Mouse (Mus musculus): ENCODE measurements around the gene Impg1. TPM values are rescaled to one million over a fixed set of nuclear protein-coding genes. Genes with fewer than 3 reads are reported as not detected.
"Not testable (repeated sequence)": the region's sequence is repeated elsewhere in the genome, so short reads cannot be mapped to it uniquely, and the experiment has no call there.

Impg1 gene
- polyA plus RNA-seq, 1 experiment from 2014 or later, result 0.05 TPM

GRCm38 (mm10) chr9:80342520-80342919, 122.8 kb downstream of the Impg1 start:
- Histone ChIP-seq H3K4me1 (replicated peaks) (no peaks in the 10 kb centered on the region), H3K9ac (no peak overlapping the region), H3K9me3 (replicated peaks) (no peaks in the 10 kb centered on the region), H3K36me3 (no peaks in the 10 kb centered on the region), H3K4me2 (no peak overlapping the region), H3K27ac (ENCODE audit: poor library complexity, severe bottlenecking) (no peak overlapping the region), H3K4me3 (no peak overlapping the region), H3K27me3 (replicated peaks) (no peaks in the 10 kb centered on the region)
- ATAC-seq (ENCODE audit: insufficient number of reproducible peaks, low FRiP score), result no peak
- 81% methylated on average over 6 of the region's 6 CpGs for WGBS

GRCm38 (mm10) chr9:80341756-80342155, 123.5 kb downstream of the Impg1 start:
- Histone ChIP-seq H3K27ac (ENCODE audit: poor library complexity, severe bottlenecking) (no peak overlapping the region), H3K4me2 (no peak overlapping the region), H3K36me3 (no peaks in the 10 kb centered on the region), H3K9ac (no peak overlapping the region), H3K27me3 (replicated peaks) (no peaks in the 10 kb centered on the region), H3K4me1 (replicated peaks) (no peaks in the 10 kb centered on the region), H3K9me3 (replicated peaks) (no peaks in the 10 kb centered on the region), H3K4me3 (no peak overlapping the region)
- WGBS, result 93% methylated on average over 16 of the region's 16 CpGs
- ATAC-seq (ENCODE audit: insufficient number of reproducible peaks, low FRiP score), result no peak

GRCm38 (mm10) chr9:80340927-80341326, 124.4 kb downstream of the Impg1 start:
- Histone ChIP-seq H3K36me3 (no peaks in the 10 kb centered on the region), H3K4me2 (no peak overlapping the region), H3K4me3 (no peak overlapping the region), H3K27me3 (replicated peaks) (no peaks in the 10 kb centered on the region), H3K9ac (no peak overlapping the region), H3K4me1 (replicated peaks) (no peaks in the 10 kb centered on the region), H3K9me3 (replicated peaks) (no peaks in the 10 kb centered on the region), H3K27ac (ENCODE audit: poor library complexity, severe bottlenecking) (no peak overlapping the region)
- 78% methylated on average over 1 of the region's 1 CpGs for WGBS
- ATAC-seq (ENCODE audit: insufficient number of reproducible peaks, low FRiP score), result no peak

GRCm38 (mm10) chr9:80338026-80338425, 127.3 kb downstream of the Impg1 start:
- no peaks in the 10 kb centered on the region for H3K9me3 ChIP-seq (replicated peaks)
- no peak for ATAC-seq (ENCODE audit: insufficient number of reproducible peaks, low FRiP score)
- H3K4me2 ChIP-seq, result no peak overlapping the region
- no peak overlapping the region for H3K27ac ChIP-seq (ENCODE audit: poor library complexity, severe bottlenecking)
- no peak overlapping the region for H3K9ac ChIP-seq
- H3K27me3 ChIP-seq (replicated peaks), result no peaks in the 10 kb centered on the region
- WGBS, result 85% methylated on average over 6 of the region's 6 CpGs
- H3K4me1 ChIP-seq (replicated peaks), result no peaks in the 10 kb centered on the region
- no peak overlapping the region for H3K4me3 ChIP-seq
- no peaks in the 10 kb centered on the region for H3K36me3 ChIP-seq

- peaks cover 3% of the 10 kb centered on the region for H3K4me1 ChIP-seq (replicated peaks)
- no peak for ATAC-seq (ENCODE audit: insufficient number of reproducible peaks, low FRiP score)
- 83% methylated on average over 13 of the region's 13 CpGs for WGBS
Measured at GRCm38 (mm10) chr9:80335660-80336357, 129.5 kb downstream of the Impg1 start.

GRCm38 (mm10) chr9:80333998-80334605, 131.2 kb downstream of the Impg1 start:
- Histone ChIP-seq H3K4me2 (no peak overlapping the region), H3K27me3 (replicated peaks) (no peaks in the 10 kb centered on the region), H3K36me3 (no peaks in the 10 kb centered on the region), H3K9me3 (replicated peaks) (no peaks in the 10 kb centered on the region), H3K4me3 (no peak overlapping the region), H3K9ac (no peak overlapping the region), H3K4me1 (replicated peaks) (peaks cover 3% of the 10 kb centered on the region), H3K27ac (ENCODE audit: poor library complexity, severe bottlenecking) (no peak overlapping the region)
- no peak for ATAC-seq (ENCODE audit: insufficient number of reproducible peaks, low FRiP score)
- WGBS, result 69% methylated on average over 14 of the region's 14 CpGs

More at GRCm38 (mm10) chr9:80335660-80336357, 129.5 kb downstream of the Impg1 start:
- Histone ChIP-seq H3K36me3 (no peaks in the 10 kb centered on the region), H3K9ac (no peak overlapping the region), H3K27ac (ENCODE audit: poor library complexity, severe bottlenecking) (no peak overlapping the region), H3K4me2 (no peak overlapping the region), H3K27me3 (replicated peaks) (no peaks in the 10 kb centered on the region), H3K9me3 (replicated peaks) (no peaks in the 10 kb centered on the region), H3K4me3 (no peak overlapping the region)

GRCm38 (mm10) chr9:80333466-80333865, 131.8 kb downstream of the Impg1 start:
- Histone ChIP-seq H3K27me3 (replicated peaks) (no peaks in the 10 kb centered on the region), H3K4me3 (no peak overlapping the region), H3K9me3 (replicated peaks) (no peaks in the 10 kb centered on the region), H3K4me1 (replicated peaks) (peaks cover 3% of the 10 kb centered on the region), H3K36me3 (no peaks in the 10 kb centered on the region), H3K27ac (ENCODE audit: poor library complexity, severe bottlenecking) (no peak overlapping the region), H3K4me2 (no peak overlapping the region), H3K9ac (no peak overlapping the region)
- 46% methylated on average over 8 of the region's 8 CpGs for WGBS
- no peak for ATAC-seq (ENCODE audit: insufficient number of reproducible peaks, low FRiP score)

GRCm38 (mm10) chr9:80332153-80332552, 133.1 kb downstream of the Impg1 start:
- no peak overlapping the region for H3K27ac ChIP-seq (ENCODE audit: poor library complexity, severe bottlenecking)
- H3K27me3 ChIP-seq (replicated peaks), result no peaks in the 10 kb centered on the region
- H3K4me1 ChIP-seq (replicated peaks), result peaks cover 3% of the 10 kb centered on the region
- H3K9ac ChIP-seq, result no peak overlapping the region
- peak; percentile 59; the same call in 1 of the 2 replicates for ATAC-seq (ENCODE audit: insufficient number of reproducible peaks, low FRiP score)
- peak overlapping the region; percentile 37 for H3K4me3 ChIP-seq
- WGBS, result 21% methylated on average over 14 of the region's 14 CpGs
- H3K36me3 ChIP-seq, result no peaks in the 10 kb centered on the region
- peak overlapping the region; percentile 79 for H3K4me2 ChIP-seq
- H3K9me3 ChIP-seq (replicated peaks), result no peaks in the 10 kb centered on the region

- not testable (repeated sequence) for H3K4me3 ChIP-seq; H3K27me3 ChIP-seq (replicated peaks); H3K4me2 ChIP-seq; H3K9me3 ChIP-seq (replicated peaks); H3K9ac ChIP-seq; ATAC-seq (ENCODE audit: insufficient number of reproducible peaks, low FRiP score); H3K4me1 ChIP-seq (replicated peaks); H3K36me3 ChIP-seq; H3K27ac ChIP-seq (ENCODE audit: poor library complexity, severe bottlenecking)
- WGBS, result 85% methylated on average over 2 of the region's 2 CpGs
Measured at GRCm38 (mm10) chr9:80321051-80321887, 144.0 kb downstream of the Impg1 start.

GRCm38 (mm10) chr9:80318027-80318426, 147.3 kb downstream of the Impg1 start:
- WGBS, result 40% methylated on average over 6 of the region's 6 CpGs
- H3K9me3 ChIP-seq (replicated peaks), result 0 out of 2 replicates have a peak, but pooled peaks cover 2% of the 10 kb centered on the region
- ATAC-seq (ENCODE audit: insufficient number of reproducible peaks, low FRiP score), result no peak

GRCm38 (mm10) chr9:80315922-80316321, 149.4 kb downstream of the Impg1 start:
- Histone ChIP-seq H3K4me3 (no peak overlapping the region), H3K36me3 (no peaks in the 10 kb centered on the region), H3K4me2 (no peak overlapping the region), H3K9me3 (replicated peaks) (0 out of 2 replicates have a peak, but pooled peaks cover 2% of the 10 kb centered on the region), H3K9ac (no peak overlapping the region), H3K4me1 (replicated peaks) (0 out of 2 replicates have a peak, but pooled peaks cover 5% of the 10 kb centered on the region), H3K27ac (ENCODE audit: poor library complexity, severe bottlenecking) (no peak overlapping the region), H3K27me3 (replicated peaks) (no peaks in the 10 kb centered on the region)
- ATAC-seq (ENCODE audit: insufficient number of reproducible peaks, low FRiP score), result no peak
- WGBS, result 86% methylated on average over 6 of the region's 6 CpGs

More at GRCm38 (mm10) chr9:80318027-80318426, 147.3 kb downstream of the Impg1 start:
- no peak overlapping the region for H3K4me2 ChIP-seq
- no peak overlapping the region for H3K9ac ChIP-seq
- H3K4me1 ChIP-seq (replicated peaks), result 0 out of 2 replicates have a peak, but pooled peaks cover 5% of the 10 kb centered on the region
- no peaks in the 10 kb centered on the region for H3K36me3 ChIP-seq
- no peak overlapping the region for H3K4me3 ChIP-seq
- no peaks in the 10 kb centered on the region for H3K27me3 ChIP-seq (replicated peaks)
- H3K27ac ChIP-seq (ENCODE audit: poor library complexity, severe bottlenecking), result no peak overlapping the region
